Mouse (Mus musculus): ENCODE measurements around the gene Acbd6. TPM values are rescaled to one million over a fixed set of nuclear protein-coding genes. Genes with fewer than 3 reads are reported as not detected.

The Acbd6 gene
- total and polyA plus RNA-seq, 3 experiments, result 102 to 270 (median 145) TPM

- Histone ChIP-seq H3K9ac (ENCODE audit: control insufficient read depth, low read depth, low read length, poor library complexity, severe bottlenecking) (no peak overlapping the region), H3K36me3 (ENCODE audit: control insufficient read depth in 1 of 2, insufficient read depth in 2 of 2, low read length in 2 of 2) (peaks cover 0 to 9% of the 10 kb centered on the region in 2 experiments; a peak in 3 of 4 replicates), H3K27ac (ENCODE audit: control insufficient read depth, low read depth, low read length) (no peak overlapping the region), H3K9me3 (replicated peaks; ENCODE audit: insufficient read depth, low read length) (no peaks in the 10 kb centered on the region), H3K27me3 (ENCODE audit: control insufficient read depth in 1 of 2, insufficient read depth in 2 of 2, low read length in 2 of 2) (no peaks in the 10 kb centered on the region), H3K79me2 (ENCODE audit: control insufficient read depth, insufficient read depth, low read length, poor library complexity) (no peaks in the 10 kb centered on the region), H3K4me3 (ENCODE audit: control insufficient read depth in 1 of 2, insufficient read depth in 1 of 2, low read depth in 2 of 2, low read length in 2 of 2) (no peak overlapping the region), H3K4me1 (ENCODE audit: control insufficient read depth in 1 of 2, insufficient read depth in 2 of 2, low read length in 2 of 2) (no peaks in the 10 kb centered on the region)
- DNase-seq (ENCODE audit: low read depth, low spot score), result peak; percentile 68
- TF ChIP-seq SMC3 (IDR thresholded peaks at IDR 0.05; ENCODE audit: low read depth, low read length), result peak; percentile 71
- TF ChIP-seq BHLHE40 (IDR thresholded peaks at IDR 0.05; ENCODE audit: borderline replicate concordance, low read depth, low read length), result no peak
- peak; percentile 24 to 85 (median 71); a peak in 4 of 6 replicates for TF ChIP-seq CTCF (IDR thresholded peaks at IDR 0.05 in 2 of 3, conservative IDR thresholded peaks at IDR 0.05 in 1 of 3; ENCODE audit: control insufficient read depth in 1 of 3, insufficient read depth in 1 of 3, low read depth in 2 of 3, low read length in 3 of 3, poor library complexity in 1 of 3, severe bottlenecking in 1 of 3)
- no peak for TF ChIP-seq POLR2AphosphoS2 (IDR thresholded peaks at IDR 0.05; ENCODE audit: low read length)
- TF ChIP-seq ZMIZ1 (IDR thresholded peaks at IDR 0.05; ENCODE audit: low read depth, low read length), result no peak
- TF ChIP-seq MYB (IDR thresholded peaks at IDR 0.05; ENCODE audit: low read depth, low read length), result no peak
- TF ChIP-seq USF2 (IDR thresholded peaks at IDR 0.05; ENCODE audit: borderline replicate concordance in 1 of 2, insufficient read depth in 1 of 2, low read depth in 1 of 2, low read length in 2 of 2), result no peak
- no peak for TF ChIP-seq MXI1 (IDR thresholded peaks at IDR 0.05; ENCODE audit: low read depth, low read length)
- no peak for TF ChIP-seq NRF1 (IDR thresholded peaks at IDR 0.05; ENCODE audit: insufficient read depth, low read depth, low read length, poor library complexity, severe bottlenecking)
- TF ChIP-seq MAFK (IDR thresholded peaks at IDR 0.05; ENCODE audit: borderline replicate concordance, low read depth, low read length), result no peak
- no peak for TF ChIP-seq RCOR1 (IDR thresholded peaks at IDR 0.05; ENCODE audit: low read depth, low read length)
- TF ChIP-seq RAD21 (IDR thresholded peaks at IDR 0.05; ENCODE audit: low read depth, low read length), result peak; percentile 78
- no peak for TF ChIP-seq MAZ (IDR thresholded peaks at IDR 0.05; ENCODE audit: low read depth, low read length)
- TF ChIP-seq GABPA (IDR thresholded peaks at IDR 0.05; ENCODE audit: low read depth, low read length), result no peak
- TF ChIP-seq NELFE (IDR thresholded peaks at IDR 0.05; ENCODE audit: low read depth, low read length), result no peak
- no peak for TF ChIP-seq CHD2 (IDR thresholded peaks at IDR 0.05; ENCODE audit: low read length)
- TF ChIP-seq POLR2AphosphoS5 (IDR thresholded peaks at IDR 0.05; ENCODE audit: borderline replicate concordance, low read depth, low read length), result no peak
- no peak for TF ChIP-seq ETS1 (IDR thresholded peaks at IDR 0.05; ENCODE audit: low read depth, low read length)
- TF ChIP-seq ZC3H11A (IDR thresholded peaks at IDR 0.05; ENCODE audit: low read depth, low read length), result peak; percentile 57; the same call in 1 of the 2 replicates
- no peak for TF ChIP-seq ZKSCAN1 (IDR thresholded peaks at IDR 0.05; ENCODE audit: low read depth, low read length)
- no peak for TF ChIP-seq TCF12 (IDR thresholded peaks at IDR 0.05; ENCODE audit: low read depth, low read length)
- TF ChIP-seq ELF1 (IDR thresholded peaks at IDR 0.05; ENCODE audit: low read depth, low read length), result no peak
- no peak for TF ChIP-seq MEF2A (IDR thresholded peaks at IDR 0.05; ENCODE audit: extremely low read depth, insufficient replicate concordance, low read depth, low read length, poor library complexity, severe bottlenecking)
- no peak for TF ChIP-seq TBP (IDR thresholded peaks at IDR 0.05; ENCODE audit: low read depth, low read length)
- no peak for TF ChIP-seq KAT2A (conservative IDR thresholded peaks at IDR 0.05; ENCODE audit: low read depth, low read length)
Measured at GRCm38 (mm10) chr1:155574966-155575673, 17.2 kb downstream of the Acbd6 start.
